Mouse (Mus musculus): ENCODE data around the gene Gdap1l1. TPM values are rescaled to one million over a fixed set of nuclear protein-coding genes. Genes with fewer than 3 reads are reported as not detected.
A peak's percentile ranks its signal among the peaks of the same experiment; 100 is the strongest.

Gdap1l1 gene
- polyA plus RNA-seq, 1 experiment, result 96.6 TPM

DNA sequence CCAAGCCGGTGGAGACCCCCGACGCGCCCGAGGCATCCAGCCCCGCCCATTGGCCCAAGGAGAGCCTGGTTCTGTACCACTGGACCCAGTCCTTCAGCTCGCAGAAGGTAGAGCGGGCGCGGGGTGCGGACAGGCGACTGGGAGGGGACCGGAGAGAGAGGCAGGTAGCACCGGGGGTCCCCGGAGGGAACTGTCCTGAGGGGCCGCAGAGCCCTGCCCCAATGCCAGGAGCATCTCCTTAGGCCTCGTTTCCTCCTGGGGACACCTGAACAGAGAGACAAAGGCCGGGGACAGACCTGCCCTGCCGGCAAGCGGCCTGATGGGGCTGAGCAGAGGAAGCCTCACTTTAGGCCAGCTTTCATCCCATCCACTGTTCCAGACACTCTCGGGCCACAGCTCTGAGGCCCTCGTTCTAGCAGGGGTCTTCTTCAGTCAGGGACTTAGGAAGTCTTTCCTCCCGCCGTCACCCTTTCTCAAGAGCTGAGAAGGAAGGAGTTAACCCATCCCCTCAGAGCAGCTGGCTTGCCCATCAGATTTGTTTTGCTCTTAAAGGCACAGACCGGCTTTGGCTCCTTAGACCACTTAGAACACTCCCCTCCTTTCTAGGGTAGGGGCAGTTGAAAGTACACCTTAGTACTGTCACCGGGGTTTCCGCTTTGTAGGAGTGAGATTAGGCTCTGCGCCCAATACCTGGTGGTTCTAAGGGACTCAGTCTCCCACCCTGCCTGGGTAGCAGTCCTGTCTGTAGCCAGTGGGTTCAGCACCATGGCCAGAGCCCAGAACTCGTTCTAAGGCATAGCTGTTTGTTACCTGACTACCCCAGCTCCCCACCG, 559 bp downstream of the Gdap1l1 start:
- TF ChIP-seq POLR2A (IDR thresholded peaks at IDR 0.05; ENCODE audit: extremely low read depth, insufficient read depth, low read length), result no peak
- TF ChIP-seq CTCF (IDR thresholded peaks at IDR 0.05; ENCODE audit: extremely low read depth, insufficient read depth, low read length), result no peak
- Histone ChIP-seq H3K4me1 (ENCODE audit: control insufficient read depth, insufficient read depth, low read length) (peaks cover 5% of the 10 kb centered on the region; the same call in 1 of the 2 replicates), H3K4me3 (ENCODE audit: insufficient read depth, low read length) (peak overlapping the region; percentile 91), H3K27ac (ENCODE audit: insufficient read depth, low read length) (peak overlapping the region; percentile 86)

DNA sequence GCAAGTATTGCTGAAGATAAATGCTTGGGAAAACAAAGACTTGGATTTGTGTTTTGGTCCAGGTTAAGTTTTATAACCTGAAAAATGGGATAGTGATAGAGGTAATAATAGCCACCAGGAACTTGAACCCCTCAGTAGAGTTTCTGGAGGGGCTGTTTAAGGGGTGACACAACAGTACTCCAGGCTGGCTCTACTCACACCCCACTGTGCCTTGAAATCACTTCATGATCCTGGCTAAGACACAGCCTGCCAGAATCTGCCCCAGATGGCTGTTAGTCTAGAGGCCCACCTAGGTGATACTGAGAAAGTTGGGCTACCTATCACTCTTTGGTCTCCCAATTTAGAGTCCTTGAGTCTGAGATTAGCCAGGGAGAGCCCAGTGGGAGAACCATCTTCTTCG, 1.2 kb downstream of the Gdap1l1 start:
- H3K27ac ChIP-seq (ENCODE audit: insufficient read depth, low read length), result no peak overlapping the region
- TF ChIP-seq POLR2A (IDR thresholded peaks at IDR 0.05; ENCODE audit: extremely low read depth, insufficient read depth, low read length) (no peak), CTCF (IDR thresholded peaks at IDR 0.05; ENCODE audit: extremely low read depth, insufficient read depth, low read length) (no peak)
- H3K4me3 ChIP-seq (ENCODE audit: insufficient read depth, low read length), result peak overlapping the region; percentile 91
- peaks cover 8% of the 10 kb centered on the region; the same call in 1 of the 2 replicates for H3K4me1 ChIP-seq (ENCODE audit: control insufficient read depth, insufficient read depth, low read length)

DNA sequence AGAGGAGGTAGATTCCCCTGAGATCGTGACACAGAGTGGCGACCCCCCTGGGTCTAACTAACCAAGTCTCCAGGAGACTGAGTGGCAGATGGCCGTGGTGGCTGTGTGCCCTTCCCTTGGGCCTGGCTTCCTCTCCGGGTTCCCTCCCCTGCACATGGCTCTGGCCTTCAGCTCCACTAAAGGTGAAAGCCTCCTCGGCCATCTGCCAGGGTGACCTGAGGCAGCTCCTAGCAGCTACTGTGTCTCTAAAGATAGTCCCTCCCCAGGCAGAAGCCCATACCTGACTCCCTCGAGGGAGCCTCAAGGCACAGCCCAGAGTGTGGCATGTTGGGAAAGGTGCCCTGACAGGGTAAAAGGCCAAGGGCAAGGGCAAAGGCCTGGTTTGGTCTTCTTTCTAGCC, 5.3 kb downstream of the Gdap1l1 start:
- no peak for TF ChIP-seq POLR2A (IDR thresholded peaks at IDR 0.05; ENCODE audit: extremely low read depth, insufficient read depth, low read length)
- no peak for TF ChIP-seq CTCF (IDR thresholded peaks at IDR 0.05; ENCODE audit: extremely low read depth, insufficient read depth, low read length)
- H3K27ac ChIP-seq (ENCODE audit: insufficient read depth, low read length), result no peak overlapping the region
- H3K4me1 ChIP-seq (ENCODE audit: control insufficient read depth, insufficient read depth, low read length), result peaks cover 8% of the 10 kb centered on the region; the same call in 1 of the 2 replicates
- no peak overlapping the region for H3K4me3 ChIP-seq (ENCODE audit: insufficient read depth, low read length)

DNA sequence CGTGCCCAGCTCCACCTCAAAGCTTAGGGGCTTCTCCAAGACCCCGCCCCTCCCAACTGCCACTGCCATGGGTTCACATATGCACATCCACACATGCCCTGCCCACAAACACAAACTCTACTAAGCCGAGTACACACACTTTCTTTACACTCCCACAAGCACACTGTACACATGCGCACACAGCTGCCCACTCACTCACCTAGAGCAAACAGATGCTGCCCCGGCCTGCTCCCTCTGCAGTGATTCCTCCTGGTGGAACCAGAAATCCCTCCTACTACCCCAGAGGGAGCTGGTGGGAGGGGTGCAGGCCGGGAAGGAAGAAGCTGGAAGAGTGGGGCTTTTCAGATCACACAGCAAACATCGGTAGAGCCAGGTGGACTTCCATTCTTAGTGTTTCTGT, 5.7 kb downstream of the Gdap1l1 start:
- H3K27ac ChIP-seq (ENCODE audit: insufficient read depth, low read length), result no peak overlapping the region
- H3K4me3 ChIP-seq (ENCODE audit: insufficient read depth, low read length), result no peak overlapping the region
- H3K4me1 ChIP-seq (ENCODE audit: control insufficient read depth, insufficient read depth, low read length), result peaks cover 8% of the 10 kb centered on the region; the same call in 1 of the 2 replicates
- TF ChIP-seq CTCF (IDR thresholded peaks at IDR 0.05; ENCODE audit: extremely low read depth, insufficient read depth, low read length) (no peak), POLR2A (IDR thresholded peaks at IDR 0.05; ENCODE audit: extremely low read depth, insufficient read depth, low read length) (no peak)

DNA sequence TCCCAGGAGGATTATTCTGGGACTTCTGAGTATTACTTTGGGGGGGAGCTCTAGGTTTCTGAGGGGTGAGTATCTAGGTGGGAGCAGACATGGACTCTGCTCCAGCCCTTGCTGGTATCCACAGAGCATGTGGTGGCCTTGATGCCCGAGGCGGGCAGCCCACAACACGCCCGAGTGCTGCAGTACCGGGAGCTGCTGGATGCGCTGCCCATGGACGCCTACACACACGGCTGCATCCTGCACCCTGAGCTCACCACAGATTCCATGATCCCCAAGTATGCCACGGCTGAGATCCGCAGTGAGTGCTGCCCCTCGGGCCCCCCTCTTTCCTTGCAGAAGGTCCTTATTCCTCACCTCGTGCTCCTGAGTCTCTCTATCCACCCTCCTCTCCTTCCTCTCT, 9.1 kb downstream of the Gdap1l1 start:
- Histone ChIP-seq H3K4me3 (ENCODE audit: insufficient read depth, low read length) (no peak overlapping the region), H3K27ac (ENCODE audit: insufficient read depth, low read length) (no peak overlapping the region), H3K4me1 (ENCODE audit: control insufficient read depth, insufficient read depth, low read length) (peaks cover 7% of the 10 kb centered on the region)
- TF ChIP-seq POLR2A (IDR thresholded peaks at IDR 0.05; ENCODE audit: extremely low read depth, insufficient read depth, low read length), result no peak
- TF ChIP-seq CTCF (IDR thresholded peaks at IDR 0.05; ENCODE audit: extremely low read depth, insufficient read depth, low read length), result no peak

DNA sequence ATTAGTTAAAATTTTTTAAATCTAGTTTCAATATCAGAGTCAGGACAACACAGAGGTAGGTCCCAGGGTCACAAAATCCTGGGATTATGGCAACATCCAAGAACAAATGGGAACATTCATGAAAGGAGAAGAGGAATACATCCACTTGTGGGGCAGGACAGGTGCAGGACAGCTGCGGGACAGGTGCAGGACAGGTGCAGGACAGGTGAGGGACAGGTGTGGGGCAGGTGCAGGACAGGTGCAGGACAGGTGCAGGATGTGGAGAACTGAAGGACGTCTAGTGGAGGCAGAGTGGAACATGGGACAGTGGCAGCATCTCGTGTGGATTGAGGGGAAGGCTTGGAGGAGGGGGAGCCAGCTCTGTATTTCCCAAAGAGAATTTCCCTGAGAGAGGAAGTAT, 11.0 kb downstream of the Gdap1l1 start:
- H3K4me1 ChIP-seq (ENCODE audit: control insufficient read depth, insufficient read depth, low read length), result peaks cover 5% of the 10 kb centered on the region
- no peak overlapping the region for H3K4me3 ChIP-seq (ENCODE audit: insufficient read depth, low read length)
- TF ChIP-seq CTCF (IDR thresholded peaks at IDR 0.05; ENCODE audit: extremely low read depth, insufficient read depth, low read length) (no peak), POLR2A (IDR thresholded peaks at IDR 0.05; ENCODE audit: extremely low read depth, insufficient read depth, low read length) (no peak)
- no peak overlapping the region for H3K27ac ChIP-seq (ENCODE audit: insufficient read depth, low read length)

GRCm38 (mm10) chr2:163450668-163451295, 12.5 kb downstream of the Gdap1l1 start:
- Histone ChIP-seq H3K4me1 (ENCODE audit: control insufficient read depth, insufficient read depth, low read length) (peaks cover 5% of the 10 kb centered on the region), H3K27ac (ENCODE audit: insufficient read depth, low read length) (no peak overlapping the region), H3K4me3 (ENCODE audit: insufficient read depth, low read length) (no peak overlapping the region)
- no peak for TF ChIP-seq CTCF (IDR thresholded peaks at IDR 0.05; ENCODE audit: extremely low read depth, insufficient read depth, low read length)
- no peak for TF ChIP-seq POLR2A (IDR thresholded peaks at IDR 0.05; ENCODE audit: extremely low read depth, insufficient read depth, low read length)

DNA sequence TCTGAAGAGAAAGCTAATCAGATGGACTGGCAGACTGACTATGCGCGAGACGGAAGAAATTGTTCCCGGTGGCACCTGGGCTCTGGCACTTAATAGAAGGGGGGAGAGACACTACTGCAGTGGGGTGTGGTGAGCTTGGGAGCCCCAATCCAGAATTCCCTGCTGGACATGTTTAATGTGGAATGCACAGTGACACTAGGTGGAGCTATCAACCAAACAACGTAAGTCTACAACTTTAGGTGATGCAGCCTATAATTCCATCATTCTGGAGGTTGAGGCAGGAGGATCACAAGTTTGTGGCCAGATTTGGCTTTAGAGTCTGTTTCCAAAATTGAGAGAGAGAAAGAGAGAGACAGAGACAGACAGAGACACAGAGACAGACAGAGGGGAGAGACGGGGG, 14.5 kb downstream of the Gdap1l1 start:
- Histone ChIP-seq H3K4me1 (ENCODE audit: control insufficient read depth, insufficient read depth, low read length) (peaks cover 5% of the 10 kb centered on the region), H3K4me3 (ENCODE audit: insufficient read depth, low read length) (no peak overlapping the region), H3K27ac (ENCODE audit: insufficient read depth, low read length) (no peak overlapping the region)
- TF ChIP-seq POLR2A (IDR thresholded peaks at IDR 0.05; ENCODE audit: extremely low read depth, insufficient read depth, low read length) (no peak), CTCF (IDR thresholded peaks at IDR 0.05; ENCODE audit: extremely low read depth, insufficient read depth, low read length) (peak; percentile 41; the same call in 1 of the 2 replicates)

GRCm38 (mm10) chr2:163453378-163453777, 15.1 kb downstream of the Gdap1l1 start:
- no peak overlapping the region for H3K27ac ChIP-seq (ENCODE audit: insufficient read depth, low read length)
- peaks cover 5% of the 10 kb centered on the region for H3K4me1 ChIP-seq (ENCODE audit: control insufficient read depth, insufficient read depth, low read length)
- H3K4me3 ChIP-seq (ENCODE audit: insufficient read depth, low read length), result no peak overlapping the region
- TF ChIP-seq POLR2A (IDR thresholded peaks at IDR 0.05; ENCODE audit: extremely low read depth, insufficient read depth, low read length) (no peak), CTCF (IDR thresholded peaks at IDR 0.05; ENCODE audit: extremely low read depth, insufficient read depth, low read length) (no peak)

All from cortical plate, adult 2 months (tissue).